In genomic region chr2:37963362-37963761, GRCm38 (mm10) we compare ENCODE assay signal across 8 mouse cellular contexts.
DNase-seq lines count a peak whose midpoint lies in the region; ATAC-seq and TF ChIP-seq lines count a peak whose summit lies in the region.

No protein-coding gene starts in this region.

- no peaks in the 10 kb centered on the region for H3K9me3 ChIP-seq in midbrain, postnatal 0 days (ENCODE audit: low read length)
- H3K9me3 ChIP-seq in intestine, embryonic 16.5 days (ENCODE audit: control insufficient read depth, low read length), result no peaks in the 10 kb centered on the region

- H3K27ac ChIP-seq in midbrain, postnatal 0 days (ENCODE audit: low read depth, low read length), result no peak overlapping the region
- H3K27ac ChIP-seq in intestine, embryonic 16.5 days (ENCODE audit: low read length), result no peak overlapping the region

- H3K27me3 ChIP-seq in midbrain, postnatal 0 days (ENCODE audit: insufficient read depth, low read length), result no peaks in the 10 kb centered on the region
- H3K27me3 ChIP-seq in intestine, embryonic 16.5 days (replicated peaks; ENCODE audit: control insufficient read depth, insufficient read depth, low read length), result no peaks in the 10 kb centered on the region

- peak; percentile 35 for DNase-seq in kidney, postnatal 14 days
- DNase-seq in kidney, adult 8-10 months, result no peak
- peak; percentile 39 to 53 for DNase-seq in frontal cortex, postnatal 10 days (ENCODE audit: low spot score in 2 of 2)
- peak; percentile 22 to 46 for DNase-seq in layer of hippocampus, postnatal 36 days
- DNase-seq in midbrain, postnatal 0 days (ENCODE audit: low spot score), result peak; percentile 70
- DNase-seq in gastrocnemius, postnatal 14 days, result no peak
- no peak for DNase-seq in urinary bladder, postnatal 36 days (ENCODE audit: low spot score in 2 of 2)

- H3K4me2 ChIP-seq in midbrain, postnatal 0 days (ENCODE audit: low read depth, low read length, poor library complexity, severe bottlenecking), result no peak overlapping the region
- no peak overlapping the region for H3K4me2 ChIP-seq in intestine, embryonic 16.5 days (ENCODE audit: low read depth, low read length)

- no peaks in the 10 kb centered on the region for H3K4me1 ChIP-seq in midbrain, postnatal 0 days (ENCODE audit: insufficient read depth, low read length)
- H3K4me1 ChIP-seq in intestine, embryonic 16.5 days (ENCODE audit: control insufficient read depth, insufficient read depth, low read length), result no peaks in the 10 kb centered on the region

- peak; percentile 69; the same call in 1 of the 2 replicates for ATAC-seq in midbrain, postnatal 0 days (ENCODE audit: low FRiP score)
- no peak for ATAC-seq in intestine, embryonic 16.5 days

- 22% methylated on average over 4 of the region's 4 CpGs for WGBS in midbrain, postnatal 0 days
- WGBS in intestine, embryonic 16.5 days, result 27% methylated on average over 4 of the region's 4 CpGs

- no peak overlapping the region for H3K9ac ChIP-seq in midbrain, postnatal 0 days (replicated peaks; ENCODE audit: low read length, poor library complexity, severe bottlenecking)
- H3K9ac ChIP-seq in intestine, embryonic 16.5 days (ENCODE audit: low read depth, low read length), result no peak overlapping the region

- no peak for TF ChIP-seq CTCF in midbrain, postnatal 0 days (IDR thresholded peaks at IDR 0.05)

- H3K36me3 ChIP-seq in midbrain, postnatal 0 days (ENCODE audit: insufficient read depth, low read length), result no peaks in the 10 kb centered on the region
- H3K36me3 ChIP-seq in intestine, embryonic 16.5 days (ENCODE audit: control insufficient read depth, insufficient read depth, low read length), result no peaks in the 10 kb centered on the region

- intact Hi-C loops in gastrocnemius, postnatal 14 days (cut with DNase I; ENCODE audit: low total_unique reads), result no loop called here

- H3K4me3 ChIP-seq in midbrain, postnatal 0 days (ENCODE audit: low read depth, low read length), result no peak overlapping the region
- H3K4me3 ChIP-seq in intestine, embryonic 16.5 days (ENCODE audit: low read length), result no peak overlapping the region

Comparison
In these comparisons a context has a peak if more than half of its experiments do, and no peak if none do; other contexts are left out.
1. DNase-seq: peak in kidney, postnatal 14 days (single experiment), frontal cortex, postnatal 10 days (2 of 2), layer of hippocampus, postnatal 36 days (2 of 2) and midbrain, postnatal 0 days (single experiment); none in kidney, adult 8-10 months (0 of 2), gastrocnemius, postnatal 14 days (single experiment) and urinary bladder, postnatal 36 days (0 of 2).